Mouse (Mus musculus) spleen, postnatal 10 days (tissue): ENCODE measurements around the gene Ephx3.
A peak's percentile ranks its signal among the peaks of the same experiment; 100 is the strongest.

Source experiments
- DNase-seq, 2 experiments: peaks; one replicate each; pipeline ENCODE4 v3.0.0; 2021 to 2022; ENCODE audit warnings: low spot score in 2 of 2

The Ephx3 gene

DNA sequence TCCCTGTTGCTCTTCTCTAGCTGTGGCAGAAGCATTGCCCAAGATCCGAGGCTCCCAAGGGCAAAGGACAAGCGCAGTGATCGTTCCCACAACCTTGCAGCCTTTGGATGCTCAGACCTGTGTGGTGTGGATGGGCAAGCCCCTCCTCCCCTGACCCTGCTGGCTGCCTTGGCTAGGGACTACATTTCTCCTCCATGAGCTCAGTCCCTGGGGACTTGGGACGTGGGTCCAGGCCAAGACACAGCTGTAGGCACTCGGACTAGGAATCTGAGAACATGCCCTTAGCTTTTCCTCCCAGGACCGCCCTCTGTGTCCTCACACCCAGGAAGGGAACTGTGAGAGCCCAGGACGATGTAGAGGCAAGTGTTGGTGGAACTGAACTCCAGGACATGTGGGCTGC is 16.2 kb downstream of the Ephx3 start:
- DNase-seq = no peak

DNA sequence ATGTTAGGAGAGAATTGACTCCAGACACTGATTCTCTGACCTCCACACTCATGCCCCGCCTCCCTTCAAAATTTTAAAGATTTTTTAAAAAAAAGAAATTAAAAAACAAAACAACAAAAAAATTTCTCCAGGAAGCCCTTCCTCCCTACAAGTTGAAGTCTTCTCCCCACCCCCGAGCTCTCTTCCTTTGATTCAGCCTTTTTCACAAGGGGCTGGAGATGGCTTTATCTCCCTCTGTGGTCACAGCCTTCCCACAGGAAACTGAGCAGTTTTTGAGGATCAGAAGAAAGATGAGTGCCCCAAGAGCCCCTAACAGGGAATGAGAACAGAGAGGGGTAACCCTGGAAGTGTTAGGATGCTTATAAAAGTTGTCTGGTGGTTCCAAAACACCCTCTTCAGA is 16.9 kb downstream of the Ephx3 start:
- DNase-seq = no peak

DNA sequence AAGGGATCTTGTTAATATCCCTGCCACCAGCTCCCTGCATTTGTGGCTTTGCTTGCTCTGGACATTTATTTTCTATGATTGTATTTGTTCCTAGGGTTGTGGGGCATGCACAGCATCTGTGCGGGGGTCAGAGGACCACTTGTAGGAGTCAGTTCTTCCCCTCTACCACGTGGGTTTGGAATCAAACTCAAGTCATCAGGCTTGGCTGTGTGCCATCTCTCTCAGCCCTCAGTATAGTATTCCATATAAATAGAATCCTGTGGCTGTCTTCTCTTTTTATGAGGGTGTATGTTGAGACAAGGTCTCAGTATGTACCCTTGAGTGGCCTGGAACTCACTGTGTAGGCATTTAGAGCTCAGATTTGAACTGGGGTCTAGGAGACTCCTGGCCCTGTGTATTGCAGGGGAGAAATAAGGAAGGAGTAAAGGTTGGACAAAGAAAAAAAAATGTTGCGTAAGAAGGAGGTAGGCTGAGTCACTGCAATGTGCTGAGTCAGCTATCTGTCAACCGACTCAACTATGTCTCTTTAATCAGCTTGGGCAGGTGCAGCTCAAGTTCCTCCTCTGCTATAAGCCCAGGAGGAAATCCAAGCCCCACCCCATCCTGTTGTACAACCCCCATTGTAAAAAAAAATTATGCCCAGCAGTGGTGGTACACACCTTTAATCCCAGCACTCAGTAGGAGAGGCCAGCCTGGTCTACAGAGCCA is 19.7 kb downstream of the Ephx3 start:
- no peak for DNase-seq

DNA sequence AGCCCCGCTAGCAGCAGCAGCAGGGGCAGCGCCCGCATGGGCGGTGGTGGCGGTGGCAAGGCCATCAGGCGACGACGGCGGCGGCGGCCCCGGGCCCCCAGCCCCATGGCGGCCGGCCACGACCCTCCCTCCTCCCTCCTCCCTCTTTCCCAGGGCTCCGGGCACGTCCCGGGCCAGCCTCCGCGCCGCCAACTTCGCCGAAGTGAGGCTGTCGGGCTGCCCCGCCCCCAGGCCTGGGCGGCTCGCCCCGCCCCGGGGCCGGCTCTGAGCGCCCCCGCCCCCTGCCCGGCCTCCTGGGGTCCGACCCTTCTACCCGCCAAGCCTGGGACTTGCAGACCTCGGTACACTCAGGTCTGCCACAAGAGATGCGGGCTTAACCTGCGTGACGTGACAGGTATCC is 22.7 kb downstream of the Ephx3 start, which contains the start of gene Notch3:
Notch3 (minus strand) TSS at position 166 of the 400 bp plus-strand sequence.
- DNase-seq = peak in 1 of 2 experiments; percentile 40

DNA sequence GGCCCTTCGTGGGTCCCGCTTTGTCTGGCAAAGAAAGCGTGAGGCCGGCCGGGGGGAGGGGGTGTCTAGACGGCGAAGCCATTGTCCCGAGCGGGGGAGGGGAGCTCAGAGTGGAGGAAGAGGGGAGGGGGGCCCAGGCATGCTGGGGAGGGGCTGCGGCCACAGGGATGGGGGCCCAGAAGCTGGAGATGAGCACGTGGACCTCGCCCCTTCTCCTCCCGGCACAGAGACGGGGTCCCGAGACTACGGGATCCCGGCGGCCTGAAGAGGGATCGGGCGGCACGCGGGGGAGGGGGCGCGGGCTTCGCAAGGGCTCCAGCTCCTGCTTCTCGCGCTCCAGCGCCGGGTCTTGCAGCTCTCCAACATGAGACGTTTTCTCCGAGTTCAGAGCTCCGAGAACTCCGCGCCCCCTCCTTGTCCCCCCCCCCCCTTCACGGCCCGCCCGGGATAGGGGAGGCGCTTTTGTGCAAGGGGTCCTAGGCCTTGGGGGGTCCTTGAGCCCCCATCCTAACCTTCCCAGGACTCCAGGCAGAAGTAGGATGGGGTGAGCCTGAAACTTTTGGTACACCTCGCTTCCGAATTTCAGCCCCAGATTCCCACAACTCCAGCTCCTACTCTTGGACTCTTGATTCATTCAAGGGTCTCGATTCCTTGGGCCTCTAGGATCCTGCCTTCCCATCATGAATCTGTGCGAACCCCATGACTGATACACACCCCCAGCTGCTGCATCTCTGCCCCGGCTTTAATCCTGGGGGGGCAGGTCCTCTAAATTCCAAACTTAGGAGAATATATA is 23.4 kb downstream of the Ephx3 start:
- peak in 1 of 2 experiments; percentile 62 for DNase-seq

DNA sequence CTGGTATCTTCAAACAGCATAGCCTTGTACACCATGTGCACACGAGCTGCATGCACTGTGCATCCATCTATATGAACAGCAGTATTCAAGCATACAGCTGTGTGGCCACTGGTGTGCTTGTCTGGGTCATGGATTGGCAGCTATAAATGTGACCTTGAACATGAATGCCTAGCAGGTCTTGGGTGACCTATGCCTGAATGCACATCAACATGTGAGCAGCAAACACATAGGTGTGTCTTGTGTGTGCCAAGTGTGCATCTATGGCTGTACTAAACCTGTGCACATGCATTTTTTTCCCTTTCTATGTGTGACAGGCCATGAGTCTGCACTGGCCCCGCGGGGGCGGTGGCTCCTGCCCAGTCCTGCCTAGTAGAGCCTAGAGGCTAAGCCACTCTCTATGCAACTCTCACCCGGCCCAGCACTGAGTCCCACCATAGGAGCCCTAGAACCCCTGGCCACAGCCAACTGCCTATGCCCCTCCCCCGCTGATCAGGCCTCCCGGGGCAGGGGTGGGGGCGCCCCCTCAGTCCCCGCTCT is 24.0 kb downstream of the Ephx3 start:
- no peak for DNase-seq

DNA sequence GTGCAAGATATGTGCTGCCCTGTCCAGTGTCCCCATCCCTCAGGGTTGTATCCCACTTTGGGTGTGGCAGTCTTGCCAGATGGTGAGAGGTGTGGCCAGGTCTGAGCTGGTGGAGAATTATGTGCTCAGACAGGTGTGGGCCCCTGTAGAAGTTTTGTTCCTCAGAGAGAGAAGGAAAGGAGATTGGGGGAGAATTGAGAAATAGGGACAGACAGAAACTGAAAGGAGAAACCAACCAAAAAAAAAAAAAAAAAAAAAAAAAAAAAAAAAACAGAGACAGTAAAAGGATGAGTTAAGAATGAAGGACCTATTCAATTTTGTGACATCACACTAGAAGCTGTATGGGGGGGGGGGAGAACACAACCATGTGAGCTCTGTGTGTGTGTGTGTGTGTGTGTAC is 24.6 kb downstream of the Ephx3 start:
- no peak for DNase-seq

DNA sequence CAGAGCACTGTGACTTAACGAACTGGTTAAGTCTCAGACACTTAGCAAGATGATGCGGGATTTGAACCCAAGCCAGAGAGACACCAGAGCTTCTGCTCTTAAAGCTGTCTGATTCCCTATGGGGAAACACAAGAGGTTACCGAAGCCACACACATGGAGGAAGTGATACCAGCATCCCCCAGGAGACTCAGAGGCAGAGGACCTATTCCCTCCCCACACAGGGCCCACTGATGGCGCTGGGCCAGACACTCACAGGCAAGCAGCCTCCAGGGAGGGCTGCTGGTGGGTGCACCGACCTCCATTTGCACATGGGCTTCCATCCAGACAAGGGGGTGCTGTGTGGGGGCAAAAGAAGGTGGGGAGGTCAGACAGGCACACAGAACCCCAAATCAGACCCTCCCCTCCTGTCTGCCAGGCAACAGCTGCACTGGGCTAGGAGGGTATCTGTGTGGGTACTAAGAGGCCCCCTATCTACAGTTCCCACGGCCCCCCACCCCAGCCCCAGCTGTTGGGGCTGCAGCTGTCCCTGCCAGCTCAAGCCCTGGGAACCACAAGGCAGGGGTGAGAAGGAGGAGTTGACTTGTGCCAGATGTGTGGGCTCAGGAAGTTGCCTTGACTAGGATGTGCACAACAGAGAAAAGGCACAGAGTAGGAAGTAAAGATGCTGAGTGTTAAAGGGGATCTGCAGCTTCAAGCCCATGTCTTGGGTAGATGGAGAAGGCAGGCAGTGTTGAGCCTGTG is 25.3 kb downstream of the Ephx3 start:
- DNase-seq = peak in 1 of 2 experiments; percentile 69

DNA sequence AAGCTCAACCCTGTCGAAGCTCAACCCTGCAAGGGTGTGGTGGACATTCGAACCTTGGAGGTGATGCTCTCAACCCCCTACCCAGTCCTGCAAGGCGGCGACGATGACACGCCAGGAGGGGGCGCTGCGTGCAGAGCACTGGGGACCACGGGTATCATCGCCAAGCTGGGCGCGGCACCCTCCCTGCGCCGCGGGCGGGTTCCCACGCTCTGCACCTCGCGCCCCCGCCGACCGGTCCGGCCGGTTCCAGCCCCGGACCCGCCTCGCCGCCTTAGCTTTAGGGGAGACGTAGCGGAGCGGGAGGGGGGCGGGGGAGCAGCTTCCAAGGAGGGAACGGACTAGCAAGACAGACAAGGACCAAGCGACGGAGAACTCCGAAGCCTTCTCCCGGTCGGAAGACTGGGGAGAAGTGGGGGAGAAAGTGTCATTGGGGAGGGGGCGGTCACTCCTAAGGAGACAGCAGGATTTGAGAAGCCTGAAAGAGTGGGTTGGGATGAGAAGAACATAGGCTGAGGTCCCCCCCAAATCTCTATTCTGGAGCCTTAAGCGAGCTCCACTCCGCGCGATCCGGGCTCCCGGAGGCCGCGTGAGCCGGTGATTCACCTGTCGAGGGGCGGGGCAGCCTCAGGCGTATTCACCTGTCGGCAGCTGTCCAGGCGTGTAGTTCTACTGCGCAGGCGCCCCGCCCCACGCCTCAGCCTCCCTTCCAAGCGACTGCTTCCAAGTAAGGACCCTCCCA is 27.1 kb downstream of the Ephx3 start:
- peak; percentile 28 to 73 for DNase-seq

DNA sequence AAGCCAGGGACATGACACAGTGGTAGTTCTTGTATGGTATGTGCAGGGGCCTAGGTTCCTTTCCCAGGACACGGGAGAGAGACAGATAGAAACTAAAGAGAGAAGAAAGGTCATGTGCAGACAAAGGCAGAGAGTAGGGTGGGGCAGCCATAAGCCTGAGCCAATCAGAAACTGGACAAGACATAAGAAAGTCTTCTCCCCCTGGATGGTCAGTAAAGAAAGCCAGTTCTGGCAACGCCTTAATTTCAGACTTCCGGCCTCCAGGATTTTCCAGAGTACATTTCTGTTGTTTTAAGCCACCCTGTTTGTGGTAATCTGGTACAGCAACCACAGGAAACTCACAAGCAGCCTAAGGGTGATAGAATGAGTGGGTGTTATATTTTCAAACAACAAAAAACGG is 28.5 kb downstream of the Ephx3 start:
- DNase-seq = no peak

DNA sequence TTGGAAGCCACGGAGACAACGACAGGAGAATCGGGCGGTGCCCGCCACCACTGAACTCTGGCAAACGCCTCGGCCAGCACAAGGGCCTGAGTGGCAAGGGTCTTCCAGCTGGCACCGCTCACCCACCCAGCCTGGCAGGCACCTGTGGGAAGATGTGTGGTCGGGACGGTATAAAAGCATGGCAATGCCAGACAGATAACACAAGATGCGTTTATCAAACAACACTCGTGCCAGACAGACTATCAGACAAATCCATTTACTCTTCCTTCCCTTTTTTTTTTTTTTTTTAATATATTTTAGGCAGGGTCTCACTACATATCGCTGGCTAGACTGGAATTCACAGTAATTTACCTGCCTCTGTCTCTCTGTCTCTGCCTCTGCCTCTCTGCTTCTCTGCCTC is 30.5 kb downstream of the Ephx3 start:
- DNase-seq = no peak

DNA sequence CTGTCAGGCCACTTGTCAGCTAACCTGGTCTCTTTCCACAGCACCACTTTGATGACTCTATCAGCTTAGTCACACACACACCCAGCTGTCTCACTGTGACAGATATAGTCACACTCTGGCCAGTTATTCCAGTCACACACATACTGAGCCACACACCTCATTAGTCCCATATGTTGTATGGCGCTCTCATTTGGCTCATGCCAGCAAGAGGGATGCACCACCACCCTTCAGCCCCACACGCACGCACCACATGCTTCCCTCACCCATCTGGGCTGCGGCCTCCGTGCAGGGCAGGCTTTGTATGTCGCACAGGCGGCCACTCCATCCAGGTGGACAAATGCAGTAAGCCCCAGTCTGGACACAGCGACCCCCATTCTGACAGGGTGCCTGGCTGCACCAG is 42.6 kb downstream of the Ephx3 start:
- DNase-seq = no peak

DNA sequence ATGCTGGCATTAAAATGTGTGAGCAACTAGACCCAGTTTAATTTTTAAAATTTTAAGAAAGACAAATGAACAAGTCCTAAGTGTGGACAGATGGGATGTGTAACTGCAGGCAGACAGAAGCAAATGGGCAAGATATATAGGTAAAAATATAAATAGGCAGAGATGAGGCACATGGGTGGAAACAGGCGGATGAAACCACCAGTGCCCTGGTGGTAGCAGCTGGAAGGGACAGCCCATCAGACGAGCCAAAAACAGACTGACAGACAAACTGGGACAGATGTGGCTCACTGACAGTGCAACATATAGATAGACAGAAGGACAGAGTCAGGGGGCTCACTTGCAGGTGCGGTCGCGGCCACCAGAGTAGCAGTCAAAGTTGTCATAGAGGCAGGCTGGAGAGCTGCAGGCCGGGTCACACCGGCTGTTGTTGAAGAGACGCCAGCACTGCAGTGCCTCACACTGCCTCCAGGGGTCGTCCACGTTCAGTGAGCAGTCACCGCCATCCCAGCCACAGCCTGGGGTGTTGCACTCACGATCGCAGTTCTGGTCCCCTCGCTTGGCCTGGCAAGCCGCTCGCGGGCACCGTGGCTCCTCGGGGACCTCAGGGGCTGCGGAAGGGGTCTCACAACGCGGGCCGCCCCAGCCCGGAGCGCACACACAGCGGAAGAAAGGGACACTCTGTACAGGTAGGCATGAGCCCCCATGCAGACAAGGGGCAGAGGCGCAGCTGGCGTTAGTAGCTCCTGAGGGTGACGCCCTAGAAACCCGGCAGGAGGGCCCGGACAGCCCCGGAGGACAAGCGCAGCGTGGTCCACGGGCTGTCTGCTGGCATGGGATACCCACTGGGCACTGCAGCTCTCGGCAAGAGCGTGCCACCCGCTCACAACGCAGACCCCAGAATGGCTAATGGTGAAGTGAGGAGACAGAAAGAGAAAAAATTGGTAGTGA is 46.2 kb downstream of the Ephx3 start:
- DNase-seq = peak; percentile 84 to 89

DNA sequence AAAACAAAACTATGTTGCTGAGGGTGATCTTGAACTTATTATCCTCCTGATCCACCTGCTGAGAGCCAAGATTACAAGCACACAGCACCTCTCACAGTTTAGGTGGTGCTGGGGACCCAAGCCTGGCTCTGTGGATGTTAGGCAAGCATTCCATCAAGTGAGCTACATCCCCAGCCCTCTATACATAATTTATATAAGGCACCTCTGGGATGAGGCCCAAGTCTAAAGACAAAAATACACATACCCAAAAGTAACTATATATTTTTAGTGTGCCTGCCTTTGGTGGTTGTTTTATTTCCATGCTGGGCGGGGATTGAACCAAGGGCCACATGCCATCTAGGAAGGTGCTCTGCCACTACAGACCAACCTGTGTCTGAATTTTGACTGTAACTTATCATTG is 47.1 kb downstream of the Ephx3 start:
- DNase-seq = no peak
